Mouse (Mus musculus) MEL (cell line): ENCODE data around the gene Rab42. TPM values are rescaled to one million over a fixed set of nuclear protein-coding genes. Genes with fewer than 3 reads are reported as not detected.

ENCODE experiments used
- DNase-seq: peaks from one replicate; pipeline ENCODE4 v3.0.0; 2011; ENCODE audit warnings: low read depth, low spot score
- H3K27ac ChIP-seq: 2 replicates; pipeline ENCODE4 v1.5.1; 2012; ENCODE audit warnings: low read depth, mild to moderate bottlenecking, control low read depth, low read length, moderate library complexity; ENCODE audit not compliant: control insufficient read depth
- H3K27me3 ChIP-seq, 2 experiments: fragments of 150-350 bp in 1 of 2; sonication (generic) in 1 of 2; 2 replicates each; pipeline ENCODE4 v1.6.1; 2012; ENCODE audit warnings: low read length in 2 of 2, mild to moderate bottlenecking in 2 of 2, improper control_type of control experiment in 1 of 2, moderate library complexity in 1 of 2; ENCODE audit not compliant: insufficient read depth in 2 of 2, control insufficient read depth in 1 of 2
- H3K36me3 ChIP-seq, 2 experiments: 2 replicates each; pipeline ENCODE4 v1.6.1; 2012 to 2014; ENCODE audit warnings: low read length in 2 of 2, improper control_type of control experiment in 1 of 2, inconsistent platforms in 1 of 2, mild to moderate bottlenecking in 1 of 2; ENCODE audit not compliant: insufficient read depth in 2 of 2, control insufficient read depth in 1 of 2
- H3K4me1 ChIP-seq, 2 experiments: fragments of 150-350 bp in 1 of 2; sonication (generic) in 1 of 2; 2 replicates each; pipeline ENCODE4 v1.6.1; 2012; ENCODE audit warnings: low read length in 2 of 2, improper control_type of control experiment in 1 of 2, mild to moderate bottlenecking in 1 of 2; ENCODE audit not compliant: insufficient read depth in 2 of 2, control insufficient read depth in 1 of 2
- H3K4me3 ChIP-seq, 2 experiments: fragments of 150-350 bp in 1 of 2; sonication (generic) in 1 of 2; 2 replicates each; pipeline ENCODE4 v1.5.1; 2012; ENCODE audit warnings: low read depth in 2 of 2, low read length in 2 of 2, mild to moderate bottlenecking in 2 of 2, moderate library complexity in 2 of 2, control low read depth in 1 of 2, improper control_type of control experiment in 1 of 2; ENCODE audit not compliant: control insufficient read depth in 1 of 2, insufficient read depth in 1 of 2
- H3K79me2 ChIP-seq: 2 replicates; pipeline ENCODE4 v1.6.1; 2012; ENCODE audit warnings: mild to moderate bottlenecking, low read length, moderate library complexity; ENCODE audit not compliant: control insufficient read depth, poor library complexity, insufficient read depth
- H3K9ac ChIP-seq: 2 replicates; pipeline ENCODE4 v1.6.1; 2012; ENCODE audit warnings: low read depth, mild to moderate bottlenecking, control low read depth, low read length, moderate library complexity; ENCODE audit not compliant: control insufficient read depth, poor library complexity, severe bottlenecking
- H3K9me3 ChIP-seq: fragments of 150-350 bp; sonication (generic); replicated peaks from 2 replicates; pipeline ENCODE4 v1.6.1; 2012; ENCODE audit warnings: mild to moderate bottlenecking, low read length, improper control_type of control experiment, moderate library complexity; ENCODE audit not compliant: insufficient read depth
- BHLHE40 ChIP-seq: IDR thresholded peaks from 2 replicates; pipeline ENCODE4 v1.6.1; 2012; ENCODE audit warnings: low read depth, mild to moderate bottlenecking, inconsistent platforms, low read length, improper control_type of control experiment, borderline replicate concordance
- CHD2 ChIP-seq: IDR thresholded peaks from 2 replicates; pipeline ENCODE4 v1.6.1; 2011; ENCODE audit warnings: low read length, improper control_type of control experiment
- E2F4 ChIP-seq: IDR thresholded peaks from 2 replicates; pipeline ENCODE4 v1.6.1; 2011; ENCODE audit warnings: low read depth, low read length, improper control_type of control experiment, borderline replicate concordance
- ELF1 ChIP-seq: IDR thresholded peaks from 2 replicates; pipeline ENCODE4 v1.6.1; 2014; ENCODE audit warnings: low read depth, mild to moderate bottlenecking, inconsistent platforms, low read length, improper control_type of control experiment, moderate library complexity
- EP300 ChIP-seq, 2 experiments: IDR thresholded peaks; 2 replicates each; pipeline ENCODE4 v1.6.1; 2011; ENCODE audit warnings: improper control_type of control experiment in 2 of 2, low read length in 2 of 2, low read depth in 1 of 2, mild to moderate bottlenecking in 1 of 2
- HCFC1 ChIP-seq: IDR thresholded peaks from 2 replicates; pipeline ENCODE4 v1.6.1; 2012; ENCODE audit warnings: low read depth, mild to moderate bottlenecking, inconsistent platforms, low read length, improper control_type of control experiment, moderate library complexity
- JUND ChIP-seq: IDR thresholded peaks from 2 replicates; pipeline ENCODE4 v1.6.1; 2011; ENCODE audit warnings: low read depth, mild to moderate bottlenecking, improper control_type of control experiment, low read length
- MAFK ChIP-seq: IDR thresholded peaks from 2 replicates; pipeline ENCODE4 v1.6.1; 2011; ENCODE audit warnings: low read depth, mild to moderate bottlenecking, low read length, improper control_type of control experiment, borderline replicate concordance
- MAZ ChIP-seq: IDR thresholded peaks from 2 replicates; pipeline ENCODE4 v1.6.1; 2012; ENCODE audit warnings: low read depth, mild to moderate bottlenecking, inconsistent platforms, low read length, improper control_type of control experiment
- MXI1 ChIP-seq: IDR thresholded peaks from 2 replicates; pipeline ENCODE4 v1.6.1; 2011; ENCODE audit warnings: mild to moderate bottlenecking, low read depth, low read length, improper control_type of control experiment
- MYB ChIP-seq: IDR thresholded peaks from 2 replicates; pipeline ENCODE4 v1.6.1; 2011; ENCODE audit warnings: mild to moderate bottlenecking, low read depth, low read length, improper control_type of control experiment
- MYC ChIP-seq: IDR thresholded peaks from 2 replicates; pipeline ENCODE4 v1.6.1; 2011; ENCODE audit warnings: low read depth, mild to moderate bottlenecking, low read length, improper control_type of control experiment, moderate library complexity
- NRF1 ChIP-seq: IDR thresholded peaks from 2 replicates; pipeline ENCODE4 v1.6.1; 2014; ENCODE audit warnings: low read depth, mild to moderate bottlenecking, inconsistent platforms, low read length, improper control_type of control experiment, moderate library complexity; ENCODE audit not compliant: poor library complexity, insufficient read depth, severe bottlenecking
- POLR2A ChIP-seq, 2 experiments: IDR thresholded peaks; 2 replicates each; pipeline ENCODE4 v1.6.1; 2011 to 2012; ENCODE audit warnings: low read length in 2 of 2, mild to moderate bottlenecking in 2 of 2, control low read depth in 1 of 2, improper control_type of control experiment in 1 of 2, low read depth in 1 of 2, moderate library complexity in 1 of 2; ENCODE audit not compliant: control insufficient read depth in 1 of 2, insufficient read depth in 1 of 2, poor library complexity in 1 of 2
- POLR2AphosphoS2 ChIP-seq: IDR thresholded peaks from 2 replicates; pipeline ENCODE4 v1.6.1; 2011; ENCODE audit warnings: low read length, improper control_type of control experiment
- POLR2AphosphoS5 ChIP-seq: IDR thresholded peaks from 2 replicates; pipeline ENCODE4 v1.6.1; 2012; ENCODE audit warnings: low read depth, borderline replicate concordance, mild to moderate bottlenecking, inconsistent platforms, low read length, moderate library complexity, mixed read lengths
- RCOR1 ChIP-seq: IDR thresholded peaks from 2 replicates; pipeline ENCODE4 v1.6.1; 2012; ENCODE audit warnings: low read depth, mild to moderate bottlenecking, inconsistent platforms, low read length, improper control_type of control experiment
- TAL1 ChIP-seq: IDR thresholded peaks from 2 replicates; pipeline ENCODE4 v1.6.1; 2012; ENCODE audit warnings: mild to moderate bottlenecking, inconsistent platforms, low read length, moderate library complexity, mixed read lengths
- TBP ChIP-seq: IDR thresholded peaks from 2 replicates; pipeline ENCODE4 v1.8.0; 2011; ENCODE audit warnings: low read depth, low read length, improper control_type of control experiment
- UBTF ChIP-seq: IDR thresholded peaks from 2 replicates; pipeline ENCODE4 v1.6.1; 2012; ENCODE audit warnings: low read depth, mild to moderate bottlenecking, inconsistent platforms, low read length, improper control_type of control experiment, moderate library complexity, borderline replicate concordance; ENCODE audit not compliant: insufficient read depth
- USF1 ChIP-seq: IDR thresholded peaks from 2 replicates; pipeline ENCODE4 v1.6.1; 2014; ENCODE audit warnings: low read depth, mild to moderate bottlenecking, inconsistent platforms, low read length, improper control_type of control experiment, moderate library complexity
- USF2 ChIP-seq, 2 experiments: IDR thresholded peaks; 2 replicates each; pipeline ENCODE4 v1.6.1; 2011 to 2012; ENCODE audit warnings: improper control_type of control experiment in 2 of 2, low read length in 2 of 2, borderline replicate concordance in 1 of 2, inconsistent platforms in 1 of 2, low read depth in 1 of 2, mild to moderate bottlenecking in 1 of 2; ENCODE audit not compliant: insufficient read depth in 1 of 2
- ZC3H11A ChIP-seq: IDR thresholded peaks from 2 replicates; pipeline ENCODE4 v1.6.1; 2012; ENCODE audit warnings: low read depth, mild to moderate bottlenecking, inconsistent platforms, low read length, improper control_type of control experiment
- ZKSCAN1 ChIP-seq: IDR thresholded peaks from 2 replicates; pipeline ENCODE4 v1.6.1; 2012; ENCODE audit warnings: low read depth, mild to moderate bottlenecking, inconsistent platforms, low read length, improper control_type of control experiment, moderate library complexity
- ZMIZ1 ChIP-seq: IDR thresholded peaks from 2 replicates; pipeline ENCODE4 v1.6.1; 2012; ENCODE audit warnings: low read depth, mild to moderate bottlenecking, inconsistent platforms, low read length, improper control_type of control experiment, moderate library complexity
- polyA plus RNA-seq, 2 experiments: library from polyadenylated mRNA; stranded (reverse) in 1 of 2; unstranded in 1 of 2; fragments of >175 nt in 1 of 2; fragments of >200 nt in 1 of 2; gene quantifications; 2 replicates each; pipeline versions ENCODE4 v1.2.1 to v1.2.4; 2012; ENCODE audit warnings: low replicate concordance in 2 of 2, low read depth in 1 of 2; ENCODE audit not compliant: insufficient read length in 2 of 2, insufficient read depth in 1 of 2, missing spikeins in 1 of 2
- total RNA-seq: library from RNA; depleted of rRNA; stranded (reverse); fragments of 300-350 nt; gene quantifications from 2 replicates; pipeline ENCODE4 v1.2.3, GENCODE M21; 2012

Gene Rab42
- total and polyA plus RNA-seq, 3 experiments: 0.40 to 0.85 TPM; not detected in 1

- H3K27ac ChIP-seq: peak overlapping the region; percentile 78
- peak overlapping the region; percentile 99 for H3K9ac ChIP-seq
- no peaks in the 10 kb centered on the region for H3K27me3 ChIP-seq
- H3K9me3 ChIP-seq: no peaks in the 10 kb centered on the region
- H3K36me3 ChIP-seq: peaks cover 4 to 15% of the 10 kb centered on the region in 2 experiments; a peak in 2 of 4 replicates
- peak; percentile 75 for DNase-seq
- H3K79me2 ChIP-seq: peaks cover 53% of the 10 kb centered on the region
- H3K4me3 ChIP-seq: peak overlapping the region; percentile 77 to 89
- H3K4me1 ChIP-seq: peaks cover 6 to 20% of the 10 kb centered on the region in 2 experiments; a peak in 3 of 4 replicates
- TF ChIP-seq TBP (peak; percentile 40; the same call in 1 of the 2 replicates), MYB (no peak)
Observed at GRCm38 (mm10) chr4:132344403-132345134, 41.4 kb upstream of the Rab42 start.

- no peak for DNase-seq
- Histone ChIP-seq H3K9me3 (no peaks in the 10 kb centered on the region), H3K4me1 (peaks cover 6 to 20% of the 10 kb centered on the region in 2 experiments; a peak in 3 of 4 replicates), H3K27me3 (no peaks in the 10 kb centered on the region), H3K79me2 (peaks cover 63% of the 10 kb centered on the region), H3K27ac (no peak overlapping the region), H3K9ac (no peak overlapping the region), H3K4me3 (no peak overlapping the region), H3K36me3 (peaks cover 14 to 15% of the 10 kb centered on the region in 2 experiments)
- TF ChIP-seq MXI1: no peak
- no peak for TF ChIP-seq NRF1
- no peak for TF ChIP-seq ELF1
- TF ChIP-seq ZMIZ1: no peak
- TF ChIP-seq MAZ: no peak
- no peak for TF ChIP-seq POLR2A (IDR thresholded peaks at IDR 0.05; ENCODE audit: control insufficient read depth in 1 of 2, insufficient read depth in 1 of 2, low read depth in 1 of 2, low read length in 2 of 2, poor library complexity in 1 of 2)
- TF ChIP-seq POLR2AphosphoS2: no peak
- no peak for TF ChIP-seq E2F4
- no peak for TF ChIP-seq ZC3H11A
- TF ChIP-seq TAL1: no peak
Observed at GRCm38 (mm10) chr4:132341451-132341850, 38.3 kb upstream of the Rab42 start.

DNA sequence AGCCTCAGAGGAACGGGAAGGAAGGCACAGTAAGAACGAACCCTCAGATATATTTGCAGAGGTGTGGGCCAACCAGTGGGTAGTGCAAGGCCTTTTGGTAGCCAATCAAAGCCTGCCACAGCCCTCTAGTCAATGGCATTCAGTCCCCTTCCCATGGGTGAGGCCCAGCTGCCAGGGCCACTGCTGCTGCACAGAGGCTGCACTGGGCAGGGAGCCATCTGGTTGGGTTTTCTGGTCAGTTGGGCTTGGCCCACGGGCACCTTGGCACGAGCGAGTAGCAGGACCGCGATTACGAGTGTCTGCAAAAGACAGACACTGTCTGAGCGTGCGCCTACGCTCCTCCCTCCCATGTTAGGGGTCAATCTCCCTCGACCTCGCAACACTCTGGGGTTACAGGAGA lies 35.8 kb upstream of the Rab42 start:
- H3K9me3 ChIP-seq: no peaks in the 10 kb centered on the region
- peaks cover 15 to 16% of the 10 kb centered on the region in 2 experiments for H3K36me3 ChIP-seq
- no peak overlapping the region for H3K4me3 ChIP-seq
- no peak for DNase-seq
- H3K79me2 ChIP-seq: peaks cover 51% of the 10 kb centered on the region
- no peak overlapping the region for H3K27ac ChIP-seq
- H3K27me3 ChIP-seq: no peaks in the 10 kb centered on the region
- no peak overlapping the region for H3K9ac ChIP-seq
- H3K4me1 ChIP-seq: peaks cover 5 to 25% of the 10 kb centered on the region in 2 experiments; a peak in 3 of 4 replicates
- no peak for TF ChIP-seq BHLHE40
- no peak for TF ChIP-seq ZKSCAN1
- no peak for TF ChIP-seq TBP
- TF ChIP-seq MXI1: no peak
- TF ChIP-seq RCOR1: no peak
- no peak for TF ChIP-seq MAFK
- no peak for TF ChIP-seq USF2 (IDR thresholded peaks at IDR 0.05; ENCODE audit: borderline replicate concordance in 1 of 2, insufficient read depth in 1 of 2, low read depth in 1 of 2, low read length in 2 of 2)
- no peak for TF ChIP-seq MYC
- TF ChIP-seq CHD2: no peak
- no peak for TF ChIP-seq POLR2AphosphoS5
- TF ChIP-seq USF1: no peak
- TF ChIP-seq EP300 (IDR thresholded peaks at IDR 0.05; ENCODE audit: low read depth in 1 of 2, low read length in 2 of 2): no peak
- no peak for TF ChIP-seq UBTF
- TF ChIP-seq HCFC1: no peak
- no peak for TF ChIP-seq JUND
